Mouse (Mus musculus): ENCODE data around the gene Scg2.

DNA sequence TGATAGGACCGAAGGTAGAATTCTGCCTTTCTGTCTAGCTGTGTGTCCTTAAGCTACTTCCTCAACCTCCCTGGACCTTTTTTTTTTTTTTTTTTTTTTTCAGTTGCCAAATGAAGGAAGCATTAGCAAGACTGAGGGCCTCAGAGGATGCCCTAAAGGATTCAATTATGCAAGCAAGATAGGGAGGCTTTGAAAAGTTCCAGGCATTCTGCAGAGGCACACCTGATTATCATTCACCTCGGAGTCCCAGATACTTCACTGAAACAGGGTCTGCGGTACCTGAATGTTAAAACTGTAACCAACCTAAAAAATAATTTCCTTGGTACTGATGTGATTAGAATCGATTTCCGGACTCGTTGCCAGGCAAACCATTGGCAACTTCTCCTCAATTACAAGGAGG lies 10.0 kb upstream of the Scg2 start:
- TF ChIP-seq CTCF (IDR thresholded peaks at IDR 0.05), result no peak
- no peak for TF ChIP-seq POLR2A (IDR thresholded peaks at IDR 0.05; ENCODE audit: insufficient read depth, low read depth, low read length)

Data from heart, adult 2 months (tissue).